Mouse (Mus musculus) testis, adult 2 months (tissue): ENCODE measurements around the gene Itprid2. TPM values are rescaled to one million over a fixed set of nuclear protein-coding genes. Genes with fewer than 3 reads are reported as not detected.

Source experiments
- H3K27ac ChIP-seq: fragments of 200-500 bp; 2 replicates; pipeline ENCODE4 v1.5.1; 2012; ENCODE audit warnings: low read depth, low read length; ENCODE audit not compliant: control insufficient read depth, insufficient read depth
- H3K27me3 ChIP-seq: fragments of 200-500 bp; 2 replicates; pipeline ENCODE4 v1.6.1; 2012; ENCODE audit warnings: mild to moderate bottlenecking, low read length, moderate library complexity; ENCODE audit not compliant: control insufficient read depth, insufficient read depth
- H3K36me3 ChIP-seq: fragments of 200-500 bp; 2 replicates; pipeline ENCODE4 v1.6.1; 2012; ENCODE audit warnings: mild to moderate bottlenecking, low read length; ENCODE audit not compliant: control insufficient read depth, insufficient read depth
- H3K4me1 ChIP-seq: fragments of 200-500 bp; 2 replicates; pipeline ENCODE4 v1.6.1; 2012; ENCODE audit warnings: low read length; ENCODE audit not compliant: control insufficient read depth, insufficient read depth
- H3K4me3 ChIP-seq: fragments of 200-500 bp; 2 replicates; pipeline ENCODE4 v1.5.1; 2012; ENCODE audit warnings: low read depth, mild to moderate bottlenecking, low read length, moderate library complexity, mixed read lengths; ENCODE audit not compliant: control insufficient read depth
- CTCF ChIP-seq: fragments of 200-500 bp; IDR thresholded peaks from 2 replicates; pipeline ENCODE4 v1.5.1; 2012; ENCODE audit warnings: low read depth, mild to moderate bottlenecking, inconsistent platforms, low read length, moderate library complexity; ENCODE audit not compliant: control insufficient read depth, insufficient read depth, insufficient replicate concordance
- POLR2A ChIP-seq: fragments of 200-500 bp; IDR thresholded peaks from 2 replicates; pipeline ENCODE4 v1.6.1; 2012; ENCODE audit warnings: low read depth, mild to moderate bottlenecking, inconsistent platforms, low read length, moderate library complexity; ENCODE audit not compliant: control insufficient read depth
- polyA plus RNA-seq: library from polyadenylated mRNA; depleted of rRNA; stranded (reverse); fragments of >200 nt; gene quantifications from 2 replicates; pipeline ENCODE4 v1.2.3, GENCODE M21; 2012; rRNA removed

Gene Itprid2
- polyA plus RNA-seq, 1 experiment: 3.4 TPM

- TF ChIP-seq CTCF (no peak), POLR2A (no peak)
- Histone ChIP-seq H3K27ac (no peak overlapping the region), H3K4me1 (no peaks in the 10 kb centered on the region), H3K36me3 (no peaks in the 10 kb centered on the region), H3K27me3 (no peaks in the 10 kb centered on the region), H3K4me3 (no peak overlapping the region)
Measured at GRCm38 (mm10) chr2:79715925-79716324, 80.8 kb downstream of the Itprid2 start.

GRCm38 (mm10) chr2:79717846-79718245 lies 82.7 kb downstream of the Itprid2 start:
- TF ChIP-seq POLR2A (no peak), CTCF (no peak)
- Histone ChIP-seq H3K27ac (no peak overlapping the region), H3K36me3 (no peaks in the 10 kb centered on the region), H3K27me3 (no peaks in the 10 kb centered on the region), H3K4me1 (no peaks in the 10 kb centered on the region), H3K4me3 (no peak overlapping the region)

DNA sequence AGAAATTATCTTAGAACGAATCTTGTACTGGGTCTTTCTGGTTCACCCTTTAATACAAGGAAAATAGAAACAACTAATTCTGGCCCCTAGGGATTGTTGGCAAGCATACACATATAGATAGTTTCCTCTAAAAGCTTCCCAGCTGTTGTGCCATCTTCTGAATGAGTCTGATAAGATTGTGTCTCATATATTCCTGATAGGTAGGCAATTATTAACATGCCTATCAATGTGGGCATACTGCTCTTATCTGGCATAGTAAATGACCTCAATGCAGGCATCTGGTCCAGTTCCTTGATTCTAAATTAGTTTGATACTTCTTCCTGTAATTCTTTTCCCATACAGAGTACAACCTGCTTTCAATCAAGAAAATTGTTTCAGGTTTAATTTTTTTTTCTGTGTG lies 87.3 kb downstream of the Itprid2 start:
- H3K27ac ChIP-seq: no peak overlapping the region
- TF ChIP-seq CTCF (no peak), POLR2A (no peak)
- H3K36me3 ChIP-seq: no peaks in the 10 kb centered on the region
- no peak overlapping the region for H3K4me3 ChIP-seq
- H3K27me3 ChIP-seq: no peaks in the 10 kb centered on the region
- H3K4me1 ChIP-seq: no peaks in the 10 kb centered on the region

Other genes with a start within 250 kb of the Itprid2 start
- not detected in 2 replicates for gene Neurod1, start 178.6 kb upstream of the Itprid2 start, polyA plus RNA-seq
- 2.3 TPM in 2 replicates for gene Cerkl, start 178.6 kb upstream of the Itprid2 start, polyA plus RNA-seq
- gene Ppp1r1c, start 72.4 kb downstream of the Itprid2 start, polyA plus RNA-seq: 11.8 and 11.9 TPM in 2 replicates